Mouse (Mus musculus): ENCODE results near the gene Ccdc171. TPM values are rescaled to one million over a fixed set of nuclear protein-coding genes. Genes with fewer than 3 reads are reported as not detected.

Ccdc171 gene
- total and polyA plus RNA-seq, 3 experiments: 1.8 to 15.0 (median 7.8) TPM

DNA sequence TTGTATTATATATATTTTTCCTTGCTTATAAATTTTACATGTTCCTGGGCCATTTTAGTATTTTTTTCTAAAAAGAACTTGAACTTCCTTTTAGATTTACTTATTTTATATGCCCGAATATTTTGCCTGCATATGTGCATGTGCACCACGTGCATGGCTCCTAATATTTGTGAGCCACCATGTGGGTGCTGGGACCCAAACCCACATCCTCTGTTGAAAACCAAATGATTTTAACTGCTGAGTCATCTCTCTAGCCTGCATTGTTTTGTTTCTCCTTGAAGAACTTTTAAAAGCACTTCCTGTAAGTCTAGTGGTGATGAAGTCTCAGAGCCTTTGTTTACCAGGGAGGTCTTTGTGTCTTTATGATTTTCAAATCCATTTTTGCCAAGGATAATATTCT lies 259.8 kb downstream of the Ccdc171 start:
- no peaks in the 10 kb centered on the region for H3K27me3 ChIP-seq (ENCODE audit: insufficient read depth, low read length)
- peaks cover 16% of the 10 kb centered on the region for H3K9me3 ChIP-seq (replicated peaks)
- H3K36me3 ChIP-seq (replicated peaks): no peaks in the 10 kb centered on the region
- H3K4me1 ChIP-seq (ENCODE audit: insufficient read depth, low read depth, low read length): no peaks in the 10 kb centered on the region
- H3K4me3 ChIP-seq (ENCODE audit: low read depth, low read length): no peak overlapping the region
- TF ChIP-seq GATA1 (IDR thresholded peaks at IDR 0.05; ENCODE audit: borderline replicate concordance, low read length): no peak
- no peak for TF ChIP-seq GATA2 (IDR thresholded peaks at IDR 0.05; ENCODE audit: borderline replicate concordance, low read depth, low read length)
- no peak for TF ChIP-seq TAL1 (conservative IDR thresholded peaks at IDR 0.05; ENCODE audit: low read depth, low read length)
- TF ChIP-seq CTCF (IDR thresholded peaks at IDR 0.05; ENCODE audit: low read depth, low read length): no peak
- TF ChIP-seq POLR2AphosphoS5 (IDR thresholded peaks at IDR 0.05; ENCODE audit: insufficient replicate concordance, low read depth, low read length): no peak
- ATAC-seq (ENCODE audit: extremely low read depth, insufficient number of reproducible peaks, low FRiP score, poor library complexity, severe bottlenecking): no peak
- no peak for DNase-seq (ENCODE audit: low spot score)

GRCm38 (mm10) chr4:83791811-83792210 lies 266.5 kb downstream of the Ccdc171 start:
- Histone ChIP-seq H3K9me3 (replicated peaks) (peaks cover 13% of the 10 kb centered on the region), H3K27me3 (ENCODE audit: insufficient read depth, low read length) (no peaks in the 10 kb centered on the region), H3K4me1 (ENCODE audit: insufficient read depth, low read depth, low read length) (no peaks in the 10 kb centered on the region), H3K4me3 (ENCODE audit: low read depth, low read length) (no peak overlapping the region), H3K36me3 (replicated peaks) (no peaks in the 10 kb centered on the region)
- no peak for DNase-seq (ENCODE audit: low spot score)
- TF ChIP-seq CTCF (IDR thresholded peaks at IDR 0.05; ENCODE audit: low read depth, low read length) (no peak), TAL1 (conservative IDR thresholded peaks at IDR 0.05; ENCODE audit: low read depth, low read length) (no peak), POLR2AphosphoS5 (IDR thresholded peaks at IDR 0.05; ENCODE audit: insufficient replicate concordance, low read depth, low read length) (no peak), GATA1 (IDR thresholded peaks at IDR 0.05; ENCODE audit: borderline replicate concordance, low read length) (no peak), GATA2 (IDR thresholded peaks at IDR 0.05; ENCODE audit: borderline replicate concordance, low read depth, low read length) (no peak)
- ATAC-seq (ENCODE audit: extremely low read depth, insufficient number of reproducible peaks, low FRiP score, poor library complexity, severe bottlenecking): no peak

GRCm38 (mm10) chr4:83794315-83794922 lies 269.1 kb downstream of the Ccdc171 start:
- Histone ChIP-seq H3K27me3 (ENCODE audit: insufficient read depth, low read length) (no peaks in the 10 kb centered on the region), H3K36me3 (replicated peaks) (no peaks in the 10 kb centered on the region), H3K4me3 (ENCODE audit: low read depth, low read length) (no peak overlapping the region), H3K4me1 (ENCODE audit: insufficient read depth, low read depth, low read length) (no peaks in the 10 kb centered on the region), H3K9me3 (replicated peaks) (peaks cover 18% of the 10 kb centered on the region)
- no peak for DNase-seq (ENCODE audit: low spot score)
- ATAC-seq (ENCODE audit: extremely low read depth, insufficient number of reproducible peaks, low FRiP score, poor library complexity, severe bottlenecking): no peak
- TF ChIP-seq GATA1 (IDR thresholded peaks at IDR 0.05; ENCODE audit: borderline replicate concordance, low read length): no peak
- TF ChIP-seq TAL1 (conservative IDR thresholded peaks at IDR 0.05; ENCODE audit: low read depth, low read length): no peak
- TF ChIP-seq POLR2AphosphoS5 (IDR thresholded peaks at IDR 0.05; ENCODE audit: insufficient replicate concordance, low read depth, low read length): no peak
- no peak for TF ChIP-seq GATA2 (IDR thresholded peaks at IDR 0.05; ENCODE audit: borderline replicate concordance, low read depth, low read length)
- no peak for TF ChIP-seq CTCF (IDR thresholded peaks at IDR 0.05; ENCODE audit: low read depth, low read length)

DNA sequence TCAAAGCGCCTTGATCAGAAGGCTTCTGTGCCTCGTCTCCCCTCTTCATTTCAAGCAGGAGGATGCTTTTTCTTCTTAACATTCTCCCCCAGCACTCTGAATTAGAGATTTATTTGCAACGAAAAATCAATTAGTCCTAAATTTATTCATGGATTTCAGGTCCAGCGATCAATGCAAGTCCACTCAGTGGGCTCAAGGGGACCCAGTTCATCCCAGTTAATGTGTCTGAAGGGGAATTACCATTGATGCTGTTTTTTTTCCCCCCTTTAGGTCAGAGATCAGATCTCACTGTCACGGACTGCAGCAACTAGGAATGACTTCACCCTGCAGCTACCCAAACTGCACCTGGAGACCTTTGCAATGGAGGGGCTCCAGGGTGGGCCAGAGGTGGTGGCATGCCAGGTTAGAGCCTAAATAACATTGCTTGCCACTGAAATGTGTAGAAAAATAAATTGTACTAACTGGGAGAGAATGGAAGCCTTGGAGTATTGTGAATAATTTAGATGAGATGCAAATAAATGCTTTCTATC lies 269.6 kb downstream of the Ccdc171 start:
- no peak for ATAC-seq (ENCODE audit: extremely low read depth, insufficient number of reproducible peaks, low FRiP score, poor library complexity, severe bottlenecking)
- no peaks in the 10 kb centered on the region for H3K36me3 ChIP-seq (replicated peaks)

GRCm38 (mm10) chr4:83797976-83798375 lies 272.6 kb downstream of the Ccdc171 start:
- Histone ChIP-seq H3K27me3 (ENCODE audit: insufficient read depth, low read length) (no peaks in the 10 kb centered on the region), H3K36me3 (replicated peaks) (no peaks in the 10 kb centered on the region), H3K4me3 (ENCODE audit: low read depth, low read length) (no peak overlapping the region), H3K9me3 (replicated peaks) (peaks cover 18% of the 10 kb centered on the region), H3K4me1 (ENCODE audit: insufficient read depth, low read depth, low read length) (no peaks in the 10 kb centered on the region)
- TF ChIP-seq CTCF (IDR thresholded peaks at IDR 0.05; ENCODE audit: low read depth, low read length) (no peak), POLR2AphosphoS5 (IDR thresholded peaks at IDR 0.05; ENCODE audit: insufficient replicate concordance, low read depth, low read length) (no peak), TAL1 (conservative IDR thresholded peaks at IDR 0.05; ENCODE audit: low read depth, low read length) (no peak), GATA1 (IDR thresholded peaks at IDR 0.05; ENCODE audit: borderline replicate concordance, low read length) (no peak), GATA2 (IDR thresholded peaks at IDR 0.05; ENCODE audit: borderline replicate concordance, low read depth, low read length) (no peak)
- ATAC-seq (ENCODE audit: extremely low read depth, insufficient number of reproducible peaks, low FRiP score, poor library complexity, severe bottlenecking) (no peak), DNase-seq (ENCODE audit: low spot score) (no peak)

More for the DNA sequence above, 269.6 kb downstream of the Ccdc171 start:
- no peaks in the 10 kb centered on the region for H3K27me3 ChIP-seq (ENCODE audit: insufficient read depth, low read length)
- no peak for DNase-seq (ENCODE audit: low spot score)
- no peak overlapping the region for H3K4me3 ChIP-seq (ENCODE audit: low read depth, low read length)
- H3K9me3 ChIP-seq (replicated peaks): peaks cover 18% of the 10 kb centered on the region
- TF ChIP-seq TAL1 (conservative IDR thresholded peaks at IDR 0.05; ENCODE audit: low read depth, low read length) (no peak), POLR2AphosphoS5 (IDR thresholded peaks at IDR 0.05; ENCODE audit: insufficient replicate concordance, low read depth, low read length) (no peak), GATA1 (IDR thresholded peaks at IDR 0.05; ENCODE audit: borderline replicate concordance, low read length) (no peak), GATA2 (IDR thresholded peaks at IDR 0.05; ENCODE audit: borderline replicate concordance, low read depth, low read length) (no peak), CTCF (IDR thresholded peaks at IDR 0.05; ENCODE audit: low read depth, low read length) (no peak)
- no peaks in the 10 kb centered on the region for H3K4me1 ChIP-seq (ENCODE audit: insufficient read depth, low read depth, low read length)

- Histone ChIP-seq H3K4me1 (ENCODE audit: insufficient read depth, low read depth, low read length) (no peaks in the 10 kb centered on the region), H3K9me3 (replicated peaks) (peaks cover 18% of the 10 kb centered on the region), H3K36me3 (replicated peaks) (no peaks in the 10 kb centered on the region), H3K27me3 (ENCODE audit: insufficient read depth, low read length) (no peaks in the 10 kb centered on the region), H3K4me3 (ENCODE audit: low read depth, low read length) (no peak overlapping the region)
- TF ChIP-seq GATA1 (IDR thresholded peaks at IDR 0.05; ENCODE audit: borderline replicate concordance, low read length): no peak
- no peak for TF ChIP-seq CTCF (IDR thresholded peaks at IDR 0.05; ENCODE audit: low read depth, low read length)
- TF ChIP-seq TAL1 (conservative IDR thresholded peaks at IDR 0.05; ENCODE audit: low read depth, low read length): no peak
- TF ChIP-seq POLR2AphosphoS5 (IDR thresholded peaks at IDR 0.05; ENCODE audit: insufficient replicate concordance, low read depth, low read length): no peak
- no peak for TF ChIP-seq GATA2 (IDR thresholded peaks at IDR 0.05; ENCODE audit: borderline replicate concordance, low read depth, low read length)
- DNase-seq (ENCODE audit: low spot score): no peak
- ATAC-seq (ENCODE audit: extremely low read depth, insufficient number of reproducible peaks, low FRiP score, poor library complexity, severe bottlenecking): no peak
These were observed 273.5 kb downstream of the Ccdc171 start for GRCm38 (mm10) chr4:83798674-83799430.

Data from G1E (cell line).